Mouse (Mus musculus) lung, postnatal 10 days (tissue): ENCODE measurements around the gene Pdcd2l.
"Not testable (repeated sequence)": the region's sequence is repeated elsewhere in the genome, so short reads cannot be mapped to it uniquely, and the experiment has no call there.

Experiments
- DNase-seq: peaks from one replicate; pipeline ENCODE4 v3.0.0; 2021

Gene Pdcd2l

DNA sequence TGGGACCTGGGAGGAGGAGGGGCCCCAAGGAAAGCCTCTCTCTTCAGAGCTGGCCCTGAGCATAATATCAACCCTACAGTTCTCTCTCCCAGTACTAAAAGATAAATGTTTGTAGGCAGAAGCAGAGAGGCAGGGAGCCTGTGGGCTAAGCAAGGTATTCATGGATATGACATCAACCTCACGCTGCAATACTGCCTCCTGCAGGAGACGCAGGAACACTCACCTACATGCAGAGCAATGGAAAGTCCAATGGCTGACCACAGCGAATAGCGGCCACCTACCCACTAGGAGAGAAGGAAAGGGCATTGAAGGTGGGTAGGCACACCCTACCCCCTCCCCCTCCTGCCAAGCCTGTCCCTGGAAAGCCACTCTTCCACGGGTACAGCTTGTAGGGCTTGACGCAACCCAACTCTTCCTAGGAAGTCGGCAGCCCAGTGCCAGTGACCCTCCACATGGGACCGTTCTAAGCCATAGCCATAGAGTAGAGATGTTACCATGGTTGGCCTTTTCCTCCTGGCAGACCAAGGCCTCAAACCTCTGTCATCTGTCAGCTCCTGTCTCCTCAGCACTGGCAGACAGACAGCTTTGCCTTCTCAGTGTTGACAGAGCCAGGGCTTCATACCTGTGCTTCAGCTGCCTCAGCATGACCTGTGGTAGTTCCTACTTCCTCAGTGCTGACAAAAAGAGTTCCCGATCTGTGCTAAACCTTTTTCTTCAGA, 11.7 kb upstream of the Pdcd2l start:
- DNase-seq: no peak

DNA sequence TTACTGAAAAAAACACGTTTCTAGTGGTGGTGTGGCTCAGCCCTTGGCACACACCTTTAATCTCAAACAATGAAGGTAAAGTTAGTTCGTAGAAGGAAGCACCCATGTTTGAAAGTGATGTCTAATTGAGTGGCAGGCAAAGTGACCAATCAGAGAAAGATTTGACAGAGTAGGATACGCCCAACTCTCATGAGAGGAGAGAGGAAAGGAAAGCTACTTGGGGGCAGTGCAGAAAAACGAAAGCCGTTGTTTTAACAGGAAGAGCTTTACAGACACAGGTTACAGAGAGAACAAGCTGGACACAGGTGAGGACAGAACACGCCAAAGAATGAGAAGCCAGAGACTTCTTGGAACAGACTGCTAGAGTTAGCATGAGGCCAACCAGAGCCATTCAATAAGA, 9.9 kb upstream of the Pdcd2l start:
- no peak for DNase-seq

- DNase-seq: not testable (repeated sequence)
Observed at GRCm38 (mm10) chr7:34202147-34202546, 5.7 kb upstream of the Pdcd2l start.

GRCm38 (mm10) chr7:34200829-34201228, 4.4 kb upstream of the Pdcd2l start:
- DNase-seq: no peak

GRCm38 (mm10) chr7:34198346-34198745, 1.9 kb upstream of the Pdcd2l start:
- peak; percentile 66 for DNase-seq

DNA sequence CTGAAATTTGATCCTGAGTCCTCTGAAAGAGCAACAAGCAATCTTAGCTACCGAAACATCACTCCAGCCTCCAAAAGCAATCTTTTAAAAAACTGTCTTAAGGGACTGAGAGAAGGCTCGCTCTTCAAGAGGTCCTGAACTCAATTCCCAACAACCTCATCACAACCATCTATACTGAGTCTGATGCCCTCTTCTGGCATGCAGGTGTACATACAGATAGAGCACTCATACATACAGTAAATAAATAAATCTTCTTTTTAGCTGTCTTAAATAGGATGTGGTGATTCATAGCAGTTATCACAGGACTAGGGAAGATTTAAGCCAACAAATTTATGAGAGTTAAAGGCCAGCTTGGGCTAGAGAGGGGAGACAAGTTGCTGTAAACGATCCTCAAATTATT, 829 bp downstream of the Pdcd2l start:
- DNase-seq: no peak

- no peak for DNase-seq
Observed at GRCm38 (mm10) chr7:34192825-34193224, 3.6 kb downstream of the Pdcd2l start.

- no peak for DNase-seq
Observed at GRCm38 (mm10) chr7:34189376-34189989, 7.0 kb downstream of the Pdcd2l start.

DNA sequence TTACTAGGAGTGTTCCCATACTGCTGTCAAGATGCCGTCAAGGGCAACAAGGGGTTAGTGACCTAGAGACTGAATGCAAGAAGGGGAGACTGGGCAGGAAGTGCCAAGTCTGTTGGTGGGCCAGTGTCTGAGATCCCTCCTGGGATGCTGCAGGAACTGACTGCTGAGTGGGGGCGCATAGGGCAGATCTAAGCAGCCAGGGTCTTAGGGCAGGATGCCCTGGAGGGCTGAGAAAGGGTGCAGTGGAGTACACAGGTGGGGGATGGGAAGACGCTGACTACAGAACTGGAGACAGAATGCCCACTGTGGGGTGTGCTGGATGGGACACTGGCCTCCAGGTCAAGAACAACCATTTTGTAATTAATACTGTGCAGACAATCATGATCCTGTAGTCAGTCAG, 12.7 kb downstream of the Pdcd2l start:
- no peak for DNase-seq

- DNase-seq: no peak
Observed at GRCm38 (mm10) chr7:34183356-34183755, 13.1 kb downstream of the Pdcd2l start.

GRCm38 (mm10) chr7:34176241-34176640, 20.2 kb downstream of the Pdcd2l start:
- not testable (repeated sequence) for DNase-seq

DNA sequence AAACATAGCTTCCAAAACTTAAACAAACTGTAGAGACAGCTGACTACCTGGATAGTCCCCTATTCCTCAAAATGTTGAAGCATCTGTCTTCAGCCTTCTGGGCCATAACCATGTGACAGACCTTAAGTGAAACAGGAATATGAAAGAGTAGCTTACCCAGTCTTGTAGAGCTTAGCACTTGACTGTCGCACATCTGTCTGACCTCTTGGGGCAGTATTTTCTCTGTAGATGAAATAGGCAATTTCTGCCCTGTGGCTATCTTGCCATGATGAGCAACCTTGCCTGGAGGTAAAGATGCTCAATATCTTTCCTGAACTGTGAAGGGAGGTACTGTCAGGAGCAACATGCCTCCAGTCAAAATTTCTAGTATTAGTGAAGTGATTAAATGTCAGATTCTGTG, 24.2 kb downstream of the Pdcd2l start:
- DNase-seq: no peak

DNA sequence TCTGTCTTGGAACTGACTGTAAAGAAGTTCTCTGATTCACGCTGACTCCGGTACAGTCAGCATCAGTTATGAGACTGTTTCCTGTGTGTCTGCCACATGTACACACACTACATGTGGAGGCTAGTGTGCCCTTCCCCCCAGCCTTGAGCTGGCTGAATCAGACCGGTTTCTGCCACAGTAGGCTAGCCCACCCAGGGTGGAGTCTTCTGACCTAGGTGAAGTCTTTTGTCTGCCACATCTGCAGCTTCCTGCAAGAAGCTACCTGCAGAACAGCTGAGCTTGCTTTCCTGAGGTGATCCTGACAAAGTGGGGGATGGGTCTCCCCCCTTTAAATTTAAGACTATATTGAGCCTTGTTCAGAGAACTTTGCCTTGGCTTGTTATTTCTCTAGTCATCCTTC, 27.0 kb downstream of the Pdcd2l start, which contains the start of gene Uba2:
Uba2 (minus strand) TSS at position 146 of the 400 bp plus-strand sequence.
- no peak for DNase-seq

GRCm38 (mm10) chr7:34168470-34169251, 27.8 kb downstream of the Pdcd2l start:
- DNase-seq: peak; percentile 94

- peak; percentile 9 for DNase-seq
Observed at GRCm38 (mm10) chr7:34167766-34168469, 28.5 kb downstream of the Pdcd2l start.

DNA sequence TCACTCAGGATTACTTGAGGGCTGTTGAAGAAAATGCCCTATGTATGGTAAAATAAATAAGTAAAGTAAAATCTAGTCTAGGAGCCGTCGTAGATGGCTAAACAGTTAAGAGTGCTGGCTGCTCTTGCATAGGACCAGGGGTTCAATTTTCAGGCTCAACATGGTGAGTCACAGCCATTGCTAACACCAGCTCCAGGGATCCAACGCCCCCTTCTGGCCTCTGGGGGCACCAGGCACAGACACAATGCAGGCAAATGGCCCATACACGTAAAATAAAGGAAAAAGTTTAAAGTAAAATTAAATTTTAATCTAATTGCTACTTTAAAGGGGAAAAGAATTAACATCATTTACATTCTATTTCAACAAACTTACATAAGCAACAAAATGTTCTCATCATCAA, 29.6 kb downstream of the Pdcd2l start:
- peak; percentile 44 for DNase-seq

- no peak for DNase-seq
Observed at GRCm38 (mm10) chr7:34165999-34166398, 30.5 kb downstream of the Pdcd2l start.

- no peak for DNase-seq
Observed at GRCm38 (mm10) chr7:34164671-34165070, 31.8 kb downstream of the Pdcd2l start.

- no peak for DNase-seq
Observed at GRCm38 (mm10) chr7:34159167-34159566, 37.3 kb downstream of the Pdcd2l start.

GRCm38 (mm10) chr7:34157994-34158393, 38.5 kb downstream of the Pdcd2l start:
- no peak for DNase-seq

GRCm38 (mm10) chr7:34147193-34147592, 49.3 kb downstream of the Pdcd2l start:
- no peak for DNase-seq

- no peak for DNase-seq
Observed at GRCm38 (mm10) chr7:34141123-34141522, 55.3 kb downstream of the Pdcd2l start.

GRCm38 (mm10) chr7:34139493-34139892, 57.0 kb downstream of the Pdcd2l start:
- DNase-seq: no peak
